Mouse (Mus musculus) CH12.LX (cell line): ENCODE data around the gene Tmem178b. TPM values are rescaled to one million over a fixed set of nuclear protein-coding genes. Genes with fewer than 3 reads are reported as not detected.

Experiments
- DNase-seq: peaks from one replicate; pipeline ENCODE4 v3.0.0-alpha.2; 2013; ENCODE audit errors: extremely low read depth
- H3K27ac ChIP-seq: 2 replicates; pipeline ENCODE4 v1.5.1; 2012; ENCODE audit warnings: low read depth, mild to moderate bottlenecking, control low read depth, moderate library complexity; ENCODE audit not compliant: insufficient read depth
- H3K27me3 ChIP-seq: replicated peaks from 2 replicates; pipeline ENCODE3; 2012; ENCODE audit warnings: inconsistent platforms
- H3K36me3 ChIP-seq, 2 experiments: replicated peaks in 1 of 2; 2 replicates each; pipeline versions ENCODE3 to v1.6.1; 2012; ENCODE audit warnings: inconsistent platforms in 1 of 2, low read length in 1 of 2, mild to moderate bottlenecking in 1 of 2, mixed read lengths in 1 of 2, moderate library complexity in 1 of 2; ENCODE audit not compliant: control insufficient read depth in 1 of 2, insufficient read depth in 1 of 2
- H3K4me1 ChIP-seq, 2 experiments: 2 replicates each; pipeline ENCODE4 v1.6.1; 2012; ENCODE audit warnings: inconsistent platforms in 1 of 2, moderate library complexity in 1 of 2; ENCODE audit not compliant: insufficient read depth in 2 of 2, control insufficient read depth in 1 of 2
- H3K4me2 ChIP-seq: 2 replicates; pipeline ENCODE4 v1.6.1; 2012; ENCODE audit warnings: low read depth, mild to moderate bottlenecking, control low read depth; ENCODE audit not compliant: poor library complexity, insufficient read depth, severe bottlenecking
- H3K4me3 ChIP-seq, 3 experiments: fragments of 150-350 bp in 1 of 3; sonication (generic) in 1 of 3; replicated peaks in 1 of 3; 2 replicates each; pipeline versions ENCODE3 to v1.5.1; 2011 to 2012; ENCODE audit warnings: low read depth in 2 of 3, low read length in 2 of 3, mild to moderate bottlenecking in 2 of 3, moderate library complexity in 2 of 3, control low read depth in 1 of 3, improper control_type of control experiment in 1 of 3, inconsistent platforms in 1 of 3, mixed read lengths in 1 of 3; ENCODE audit not compliant: poor library complexity in 1 of 3
- H3K79me2 ChIP-seq: replicated peaks from 2 replicates; pipeline ENCODE4 v1.6.1; 2012; ENCODE audit warnings: mild to moderate bottlenecking, moderate library complexity; ENCODE audit not compliant: control insufficient read depth, poor library complexity, insufficient read depth, severe bottlenecking; ENCODE audit errors: extremely low read depth
- H3K9ac ChIP-seq: 2 replicates; pipeline ENCODE4 v1.6.1; 2012; ENCODE audit warnings: low read depth, mild to moderate bottlenecking, control low read depth, moderate library complexity; ENCODE audit not compliant: insufficient read depth
- H3K9me3 ChIP-seq: replicated peaks from 2 replicates; pipeline ENCODE3; 2012; ENCODE audit warnings: low read length, inconsistent platforms, mixed read lengths
- BHLHE40 ChIP-seq: IDR thresholded peaks from 2 replicates; pipeline ENCODE4 v1.6.1; 2011; ENCODE audit warnings: mild to moderate bottlenecking, low read depth, low read length, improper control_type of control experiment
- CHD2 ChIP-seq: IDR thresholded peaks from 2 replicates; pipeline ENCODE4 v1.6.1; 2011; ENCODE audit warnings: low read length, improper control_type of control experiment
- CTCF ChIP-seq, 2 experiments: IDR thresholded peaks in 1 of 2; conservative IDR thresholded peaks in 1 of 2; 2 replicates each; pipeline ENCODE4 v1.5.1; 2011 to 2012; ENCODE audit warnings: low read depth in 2 of 2, low read length in 2 of 2, improper control_type of control experiment in 1 of 2, inconsistent platforms in 1 of 2, mild to moderate bottlenecking in 1 of 2, moderate library complexity in 1 of 2
- E2F4 ChIP-seq: IDR thresholded peaks from 2 replicates; pipeline ENCODE4 v1.6.1; 2011; ENCODE audit warnings: low read depth, low read length, improper control_type of control experiment; ENCODE audit not compliant: insufficient replicate concordance
- EP300 ChIP-seq: IDR thresholded peaks from 2 replicates; pipeline ENCODE4 v1.6.1; 2011; ENCODE audit warnings: low read length, improper control_type of control experiment
- ETS1 ChIP-seq: conservative IDR thresholded peaks from 2 replicates; pipeline ENCODE4 v1.6.1; 2012; ENCODE audit warnings: low read depth, mild to moderate bottlenecking, inconsistent platforms, low read length, improper control_type of control experiment, moderate library complexity
- GABPA ChIP-seq: IDR thresholded peaks from 2 replicates; pipeline ENCODE4 v1.6.1; 2012; ENCODE audit warnings: low read depth, low read length, improper control_type of control experiment, inconsistent platforms; ENCODE audit not compliant: insufficient replicate concordance
- HCFC1 ChIP-seq: IDR thresholded peaks from 2 replicates; pipeline ENCODE4 v1.6.1; 2012; ENCODE audit warnings: low read depth, mild to moderate bottlenecking, inconsistent platforms, low read length, improper control_type of control experiment
- IRF4 ChIP-seq: IDR thresholded peaks from 2 replicates; pipeline ENCODE4 v1.6.1; 2014; ENCODE audit warnings: low read depth, mild to moderate bottlenecking, inconsistent platforms, low read length, improper control_type of control experiment
- KAT2A ChIP-seq: IDR thresholded peaks from 2 replicates; pipeline ENCODE4 v1.6.1; 2012; ENCODE audit warnings: low read length, improper control_type of control experiment, inconsistent platforms; ENCODE audit not compliant: insufficient replicate concordance
- MAFK ChIP-seq: IDR thresholded peaks from 2 replicates; pipeline ENCODE4 v1.6.1; 2011; ENCODE audit warnings: low read length, improper control_type of control experiment; ENCODE audit not compliant: insufficient replicate concordance
- MAX ChIP-seq: IDR thresholded peaks from 2 replicates; pipeline ENCODE4 v1.6.1; 2011; ENCODE audit warnings: low read length, improper control_type of control experiment
- MAZ ChIP-seq: IDR thresholded peaks from 2 replicates; pipeline ENCODE4 v1.6.1; 2012; ENCODE audit warnings: low read depth, mild to moderate bottlenecking, inconsistent platforms, low read length, improper control_type of control experiment, moderate library complexity
- MEF2A ChIP-seq: IDR thresholded peaks from 2 replicates; pipeline ENCODE4 v1.6.1; 2014; ENCODE audit warnings: low read depth, mild to moderate bottlenecking, inconsistent platforms, low read length, improper control_type of control experiment, borderline replicate concordance
- NELFE ChIP-seq: IDR thresholded peaks from 2 replicates; pipeline ENCODE4 v1.6.1; 2011; ENCODE audit warnings: low read depth, low read length, improper control_type of control experiment
- NRF1 ChIP-seq: IDR thresholded peaks from 2 replicates; pipeline ENCODE4 v1.6.1; 2014; ENCODE audit warnings: low read depth, mild to moderate bottlenecking, inconsistent platforms, low read length, improper control_type of control experiment, moderate library complexity
- PAX5 ChIP-seq: IDR thresholded peaks from 2 replicates; pipeline ENCODE4 v1.6.1; 2012; ENCODE audit warnings: low read length, inconsistent platforms, mixed read lengths
- POLR2AphosphoS2 ChIP-seq: IDR thresholded peaks from 2 replicates; pipeline ENCODE4 v1.6.1; 2011; ENCODE audit warnings: low read depth, low read length, improper control_type of control experiment
- RAD21 ChIP-seq: IDR thresholded peaks from 2 replicates; pipeline ENCODE4 v1.6.1; 2011; ENCODE audit warnings: low read depth, mild to moderate bottlenecking, low read length, improper control_type of control experiment, moderate library complexity
- RCOR1 ChIP-seq: conservative IDR thresholded peaks from 2 replicates; pipeline ENCODE4 v1.6.1; 2012; ENCODE audit warnings: low read depth, mild to moderate bottlenecking, inconsistent platforms, low read length, improper control_type of control experiment
- SIN3A ChIP-seq: IDR thresholded peaks from 2 replicates; pipeline ENCODE4 v1.6.1; 2012; ENCODE audit warnings: low read length, improper control_type of control experiment, inconsistent platforms
- SMC3 ChIP-seq: IDR thresholded peaks from 2 replicates; pipeline ENCODE4 v1.6.1; 2011; ENCODE audit warnings: low read depth, low read length, improper control_type of control experiment
- TBP ChIP-seq: conservative IDR thresholded peaks from 2 replicates; pipeline ENCODE4 v1.6.1; 2011; ENCODE audit warnings: low read depth, low read length, improper control_type of control experiment
- TCF12 ChIP-seq: IDR thresholded peaks from 2 replicates; pipeline ENCODE4 v1.6.1; 2014; ENCODE audit warnings: low read depth, mild to moderate bottlenecking, inconsistent platforms, low read length, improper control_type of control experiment
- UBTF ChIP-seq: IDR thresholded peaks from 2 replicates; pipeline ENCODE4 v1.6.1; 2012; ENCODE audit warnings: low read depth, mild to moderate bottlenecking, inconsistent platforms, low read length, improper control_type of control experiment, moderate library complexity
- USF1 ChIP-seq: IDR thresholded peaks from 2 replicates; pipeline ENCODE4 v1.6.1; 2014; ENCODE audit warnings: low read depth, mild to moderate bottlenecking, inconsistent platforms, low read length, improper control_type of control experiment
- USF2 ChIP-seq: conservative IDR thresholded peaks from 2 replicates; pipeline ENCODE4 v1.6.1; 2011; ENCODE audit warnings: low read depth, low read length, improper control_type of control experiment
- ZC3H11A ChIP-seq: IDR thresholded peaks from 2 replicates; pipeline ENCODE4 v1.6.1; 2012; ENCODE audit warnings: low read depth, mild to moderate bottlenecking, inconsistent platforms, low read length, improper control_type of control experiment
- ZKSCAN1 ChIP-seq: IDR thresholded peaks from 2 replicates; pipeline ENCODE4 v1.6.1; 2012; ENCODE audit warnings: low read depth, inconsistent platforms, low read length, improper control_type of control experiment, borderline replicate concordance
- ZMIZ1 ChIP-seq: IDR thresholded peaks from 2 replicates; pipeline ENCODE4 v1.6.1; 2012; ENCODE audit warnings: low read depth, mild to moderate bottlenecking, inconsistent platforms, low read length, improper control_type of control experiment
- ZNF384 ChIP-seq: IDR thresholded peaks from 2 replicates; pipeline ENCODE4 v1.6.1; 2012; ENCODE audit warnings: low read depth, low read length, improper control_type of control experiment, inconsistent platforms
- dilution Hi-C: fragments of 300-500 bp; cut with MboI; formaldehyde crosslinking; loops from 2 replicates; pipeline ENCODE4 v1.14.3; 2020; ENCODE audit warnings: low sequenced_read_pairs; ENCODE audit not compliant: extremely low pct_unique_long_range_greater_than_20kb, extremely low pct_ligation_motif_present
- in situ Hi-C: fragments of 300-500 bp; cut with MboI; formaldehyde crosslinking; loops from 3 replicates; pipeline ENCODE4 v1.14.3; 2019; ENCODE audit warnings: low sequenced_read_pairs, low pct_ligation_motif_present, low pct_unique_long_range_greater_than_20kb, mixed read lengths
- polyA plus RNA-seq: library from polyadenylated mRNA; unstranded; fragments of >175 nt; gene quantifications from 2 replicates; pipeline ENCODE4 v1.2.1, GENCODE M21; 2012; ENCODE audit warnings: low read depth; ENCODE audit not compliant: insufficient read length
- total RNA-seq, 2 experiments: library from RNA; depleted of rRNA; stranded (reverse); fragments of 300-350 nt in 1 of 2; fragments of >200 nt in 1 of 2; gene quantifications; 2 replicates each; pipeline ENCODE4 v1.2.3; 2012 to 2014

The Tmem178b gene
- total and polyA plus RNA-seq, 3 experiments: not detected

DNA sequence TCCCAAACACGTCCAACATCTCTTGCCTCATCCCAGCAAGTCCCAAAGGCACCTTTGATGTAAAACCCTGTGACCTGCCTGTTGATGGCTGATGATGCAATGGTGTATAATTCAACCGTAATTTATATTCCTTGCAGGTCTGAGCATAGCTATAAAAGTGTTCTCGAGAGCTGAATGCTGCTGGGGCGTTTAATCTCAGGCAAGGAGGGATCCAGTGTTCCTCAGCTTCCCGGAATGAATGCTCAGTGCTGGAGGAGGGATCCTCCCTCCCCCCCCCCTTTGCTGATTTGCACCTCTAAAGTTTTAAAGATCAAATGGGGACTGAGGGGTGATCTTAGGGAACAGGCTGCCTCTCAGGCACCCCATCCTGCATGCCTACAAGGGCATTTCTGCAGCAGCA is 361.0 kb downstream of the Tmem178b start:
- TF ChIP-seq E2F4 (no peak), CHD2 (no peak), MAX (no peak), CTCF (conservative IDR thresholded peaks at IDR 0.05 in 1 of 2, IDR thresholded peaks at IDR 0.05 in 1 of 2; ENCODE audit: low read depth in 2 of 2, low read length in 2 of 2) (no peak), TBP (no peak), UBTF (no peak), ZMIZ1 (no peak), RAD21 (no peak), PAX5 (no peak), ETS1 (no peak), BHLHE40 (no peak)
- peaks cover 7 to 16% of the 10 kb centered on the region in 2 experiments; a peak in 3 of 4 replicates for H3K4me1 ChIP-seq
- peaks cover 1% of the 10 kb centered on the region for H3K27me3 ChIP-seq
- H3K79me2 ChIP-seq: no peaks in the 10 kb centered on the region
- no peak overlapping the region for H3K27ac ChIP-seq
- H3K4me2 ChIP-seq: no peak overlapping the region
- no peak overlapping the region for H3K4me3 ChIP-seq
- in situ Hi-C loops: loop anchor here (10.0 to 25.0 kb wide), 2 partner anchors 71 to 153 kb away; no protein-coding TSS in a partner anchor
- no peak for DNase-seq
- no peak overlapping the region for H3K9ac ChIP-seq
- no peaks in the 10 kb centered on the region for H3K36me3 ChIP-seq
- H3K9me3 ChIP-seq: no peaks in the 10 kb centered on the region
- dilution Hi-C loops: no loop called here

DNA sequence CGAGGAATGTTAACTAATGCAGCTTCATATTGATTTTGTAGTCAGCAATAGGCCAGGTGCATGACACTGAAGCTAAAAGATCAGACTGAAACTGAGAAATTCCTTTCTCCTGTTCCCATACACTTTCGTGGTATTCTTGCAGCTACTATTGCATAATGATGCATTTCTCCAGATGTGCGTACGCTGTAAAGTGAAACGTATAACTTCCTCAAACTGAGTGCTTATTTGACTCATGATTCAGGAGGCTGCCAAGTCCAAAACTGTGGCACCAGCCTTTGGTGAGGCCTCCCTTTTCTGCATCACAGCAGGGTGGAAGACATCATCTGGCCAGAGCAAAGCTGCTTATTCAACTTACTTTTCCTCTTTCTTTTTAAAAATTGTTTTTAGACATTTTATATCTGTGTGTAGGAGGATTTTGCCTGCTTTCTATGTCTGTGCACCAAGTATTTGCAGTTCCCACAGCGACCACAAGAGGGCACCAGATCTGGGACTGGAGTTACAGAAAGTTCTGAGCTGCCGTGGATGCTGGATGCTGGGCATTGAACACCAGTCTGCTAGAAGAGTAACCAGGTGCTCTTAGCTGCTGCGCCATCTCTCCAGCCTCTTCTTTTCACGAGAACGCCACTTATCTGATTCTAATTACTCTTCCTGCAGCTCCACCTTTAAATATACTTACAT is 362.9 kb downstream of the Tmem178b start:
- in situ Hi-C loops: loop anchor here (10.0 to 25.0 kb wide), 2 partner anchors 69 to 151 kb away; no protein-coding TSS in a partner anchor
- no peak for TF ChIP-seq POLR2AphosphoS2
- TF ChIP-seq BHLHE40: peak; percentile 71
- TF ChIP-seq RAD21: peak; percentile 37
- no peak for TF ChIP-seq MAZ
- peak; percentile 68 for TF ChIP-seq TCF12
- peak; percentile 79; the same call in 1 of the 2 replicates for TF ChIP-seq RCOR1
- no peak for TF ChIP-seq HCFC1
- TF ChIP-seq ZKSCAN1: no peak
- no peak for TF ChIP-seq ZC3H11A
- TF ChIP-seq NELFE: no peak
- TF ChIP-seq SMC3: peak; percentile 67
- TF ChIP-seq E2F4: no peak
- no peak for TF ChIP-seq USF1
- TF ChIP-seq ZNF384: no peak
- TF ChIP-seq ZMIZ1: no peak
- TF ChIP-seq EP300: peak; percentile 93
- peak; percentile 91 for TF ChIP-seq IRF4
- TF ChIP-seq GABPA: no peak
- no peak for TF ChIP-seq KAT2A
- TF ChIP-seq USF2: no peak
- TF ChIP-seq PAX5: no peak
- TF ChIP-seq ETS1: peak; percentile 52
- no peak for TF ChIP-seq SIN3A
- TF ChIP-seq UBTF: no peak
- TF ChIP-seq MEF2A: 0 out of 2 replicates have a peak, but pooled peaks have one; percentile 41
- TF ChIP-seq MAFK: peak; percentile 26; the same call in 1 of the 2 replicates
- TF ChIP-seq NRF1: no peak
- TF ChIP-seq CHD2: no peak

More for the DNA sequence above, 362.9 kb downstream of the Tmem178b start:
- H3K79me2 ChIP-seq: no peaks in the 10 kb centered on the region
- no peaks in the 10 kb centered on the region for H3K36me3 ChIP-seq
- dilution Hi-C loops: no loop called here
- no peaks in the 10 kb centered on the region for H3K9me3 ChIP-seq
- H3K4me2 ChIP-seq: 0 out of 2 replicates have a peak overlapping the region, but pooled peaks have one; percentile 30
- H3K4me1 ChIP-seq: peaks cover 7 to 16% of the 10 kb centered on the region in 2 experiments; a peak in 3 of 4 replicates
- H3K4me3 ChIP-seq: no peak overlapping the region
- no peak overlapping the region for H3K27ac ChIP-seq
- peaks cover 3% of the 10 kb centered on the region for H3K27me3 ChIP-seq
- DNase-seq: peak; percentile 74
- H3K9ac ChIP-seq: no peak overlapping the region
